Mouse (Mus musculus): ENCODE results near the gene Unc80.

Gene Unc80

GRCm38 (mm10) chr1:66467821-66468703 lies at the start of gene Unc80:
Gene Unc80, plus strand, starts transcription at chr1:66468367.
- DNase-seq (ENCODE audit: inconsistent ontology term) = peak; percentile 75

GRCm38 (mm10) chr1:66426073-66426472 lies 42.1 kb upstream of the Unc80 start:
- DNase-seq (ENCODE audit: inconsistent ontology term) = no peak

GRCm38 (mm10) chr1:66430962-66431361 lies 37.2 kb upstream of the Unc80 start:
- DNase-seq (ENCODE audit: inconsistent ontology term) = no peak

GRCm38 (mm10) chr1:66431472-66431871 lies 36.7 kb upstream of the Unc80 start:
- DNase-seq (ENCODE audit: inconsistent ontology term) = no peak

GRCm38 (mm10) chr1:66438069-66438468 lies 30.1 kb upstream of the Unc80 start:
- no peak for DNase-seq (ENCODE audit: inconsistent ontology term)

- no peak for DNase-seq (ENCODE audit: inconsistent ontology term)
Observed at GRCm38 (mm10) chr1:66442922-66443321, 25.2 kb upstream of the Unc80 start.

- no peak for DNase-seq (ENCODE audit: inconsistent ontology term)
Observed at GRCm38 (mm10) chr1:66449471-66449870, 18.7 kb upstream of the Unc80 start.

GRCm38 (mm10) chr1:66456580-66456979 lies 11.6 kb upstream of the Unc80 start:
- no peak for DNase-seq (ENCODE audit: inconsistent ontology term)

- no peak for DNase-seq (ENCODE audit: inconsistent ontology term)
Observed at GRCm38 (mm10) chr1:66457747-66458146, 10.4 kb upstream of the Unc80 start.

- no peak for DNase-seq (ENCODE audit: inconsistent ontology term)
Observed at GRCm38 (mm10) chr1:66459394-66459793, 8.8 kb upstream of the Unc80 start.

GRCm38 (mm10) chr1:66460850-66461249 lies 7.3 kb upstream of the Unc80 start:
- DNase-seq (ENCODE audit: inconsistent ontology term) = no peak

GRCm38 (mm10) chr1:66468704-66469020 lies 495 bp downstream of the Unc80 start:
- no peak for DNase-seq (ENCODE audit: inconsistent ontology term)

GRCm38 (mm10) chr1:66482751-66483150 lies 14.6 kb downstream of the Unc80 start:
- DNase-seq (ENCODE audit: inconsistent ontology term) = peak; percentile 5

- DNase-seq (ENCODE audit: inconsistent ontology term) = no peak
Observed at GRCm38 (mm10) chr1:66493064-66493463, 24.9 kb downstream of the Unc80 start.

- DNase-seq (ENCODE audit: inconsistent ontology term) = peak; percentile 9
Observed at GRCm38 (mm10) chr1:66495310-66496012, 27.3 kb downstream of the Unc80 start.

GRCm38 (mm10) chr1:66550812-66551211 lies 82.6 kb downstream of the Unc80 start:
- DNase-seq (ENCODE audit: inconsistent ontology term) = no peak

GRCm38 (mm10) chr1:66552396-66552966 lies 84.3 kb downstream of the Unc80 start:
- no peak for DNase-seq (ENCODE audit: inconsistent ontology term)

- no peak for DNase-seq (ENCODE audit: inconsistent ontology term)
Observed at GRCm38 (mm10) chr1:66561636-66562270, 93.6 kb downstream of the Unc80 start.

- no peak for DNase-seq (ENCODE audit: inconsistent ontology term)
Observed at GRCm38 (mm10) chr1:66562332-66562731, 94.2 kb downstream of the Unc80 start.

GRCm38 (mm10) chr1:66569736-66570135 lies 101.6 kb downstream of the Unc80 start:
- no peak for DNase-seq (ENCODE audit: inconsistent ontology term)

- DNase-seq (ENCODE audit: inconsistent ontology term) = no peak
Observed at GRCm38 (mm10) chr1:66597163-66597788, 129.1 kb downstream of the Unc80 start.

- no peak for DNase-seq (ENCODE audit: inconsistent ontology term)
Observed at GRCm38 (mm10) chr1:66608304-66608703, 140.1 kb downstream of the Unc80 start.

Data from Muller cell, postnatal 12 days (primary cell).